Mouse (Mus musculus): ENCODE data around the gene Gm7358. TPM values are rescaled to one million over a fixed set of nuclear protein-coding genes. Genes with fewer than 3 reads are reported as not detected.
"Not testable (repeated sequence)": the region's sequence is repeated elsewhere in the genome, so short reads cannot be mapped to it uniquely, and the experiment has no call there.

Gene Gm7358
- total RNA-seq (2012; rRNA removed): not detected in 2 replicates

DNA sequence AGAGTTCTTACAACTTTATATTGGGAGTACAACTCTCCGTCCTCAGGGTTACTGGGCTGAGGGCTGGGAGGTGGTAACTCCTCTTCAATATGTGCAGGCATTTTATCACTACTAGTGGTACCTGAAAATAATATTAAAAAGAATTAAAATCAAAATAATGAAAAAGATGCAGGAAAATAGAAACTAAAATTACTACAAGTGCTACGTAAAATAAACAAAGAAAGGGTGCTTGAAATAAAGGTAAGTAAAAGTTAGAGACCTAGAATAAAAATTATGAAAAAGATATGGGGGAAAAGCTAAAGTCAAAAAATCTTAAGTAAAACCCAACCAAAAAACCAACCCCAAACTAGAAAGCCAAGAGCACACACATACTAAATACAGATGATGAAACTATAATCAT, at the start of gene Gm7358:
Gene Gm7358, minus strand, starts transcription at position 101 of the 400 bp plus-strand sequence.
- H3K27ac ChIP-seq (ENCODE audit: insufficient read depth, low read depth, low read length, poor library complexity, severe bottlenecking); DNase-seq (ENCODE audit: low read depth, low spot score); in situ Hi-C loops (cut with MboI; ENCODE audit: low sequenced_read_pairs in 2 of 2, unreplicated experiment in 2 of 2); H3K9me3 ChIP-seq (ENCODE audit: control insufficient read depth, insufficient read depth, low read depth, low read length); H3K36me3 ChIP-seq (ENCODE audit: control insufficient read depth, insufficient read depth, low read length, poor library complexity, severe bottlenecking); H3K4me1 ChIP-seq (ENCODE audit: control insufficient read depth in 2 of 2, insufficient read depth in 2 of 2, low read length in 2 of 2, poor library complexity in 1 of 2); H3K4me3 ChIP-seq (ENCODE audit: insufficient read depth in 1 of 2, low read depth in 1 of 2, low read length in 2 of 2, poor library complexity in 1 of 2, severe bottlenecking in 1 of 2); H3K9ac ChIP-seq (ENCODE audit: insufficient read depth, low read depth, low read length, poor library complexity, severe bottlenecking): not testable (repeated sequence)

DNA sequence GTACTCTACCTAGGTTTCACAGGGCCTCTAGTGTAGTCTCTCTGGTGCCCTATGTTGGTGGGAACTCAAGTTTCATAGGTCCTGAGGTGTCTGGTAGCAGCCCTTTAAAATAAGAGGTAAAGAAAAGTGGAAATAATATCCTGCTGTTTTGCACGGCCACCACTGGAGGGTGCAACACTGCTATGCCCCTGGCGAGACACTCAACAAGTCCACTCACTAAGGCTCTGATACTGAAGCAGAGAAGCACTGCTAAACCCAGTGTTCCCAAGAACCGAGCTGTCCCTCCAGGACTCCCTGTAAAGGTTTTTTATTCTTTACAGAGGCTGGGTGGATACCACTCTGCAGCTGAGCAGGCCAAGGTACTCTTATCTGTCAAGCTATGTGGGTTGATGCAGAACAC, 43.7 kb upstream of the Gm7358 start:
- H3K9ac ChIP-seq (ENCODE audit: insufficient read depth, low read depth, low read length, poor library complexity, severe bottlenecking); in situ Hi-C loops (cut with MboI; ENCODE audit: low sequenced_read_pairs in 2 of 2, unreplicated experiment in 2 of 2); H3K36me3 ChIP-seq (ENCODE audit: control insufficient read depth, insufficient read depth, low read length, poor library complexity, severe bottlenecking); DNase-seq (ENCODE audit: low read depth, low spot score); H3K27ac ChIP-seq (ENCODE audit: insufficient read depth, low read depth, low read length, poor library complexity, severe bottlenecking); H3K9me3 ChIP-seq (ENCODE audit: control insufficient read depth, insufficient read depth, low read depth, low read length); H3K4me3 ChIP-seq (ENCODE audit: insufficient read depth in 1 of 2, low read depth in 1 of 2, low read length in 2 of 2, poor library complexity in 1 of 2, severe bottlenecking in 1 of 2); H3K4me1 ChIP-seq (ENCODE audit: control insufficient read depth in 2 of 2, insufficient read depth in 2 of 2, low read length in 2 of 2, poor library complexity in 1 of 2): not testable (repeated sequence)

DNA sequence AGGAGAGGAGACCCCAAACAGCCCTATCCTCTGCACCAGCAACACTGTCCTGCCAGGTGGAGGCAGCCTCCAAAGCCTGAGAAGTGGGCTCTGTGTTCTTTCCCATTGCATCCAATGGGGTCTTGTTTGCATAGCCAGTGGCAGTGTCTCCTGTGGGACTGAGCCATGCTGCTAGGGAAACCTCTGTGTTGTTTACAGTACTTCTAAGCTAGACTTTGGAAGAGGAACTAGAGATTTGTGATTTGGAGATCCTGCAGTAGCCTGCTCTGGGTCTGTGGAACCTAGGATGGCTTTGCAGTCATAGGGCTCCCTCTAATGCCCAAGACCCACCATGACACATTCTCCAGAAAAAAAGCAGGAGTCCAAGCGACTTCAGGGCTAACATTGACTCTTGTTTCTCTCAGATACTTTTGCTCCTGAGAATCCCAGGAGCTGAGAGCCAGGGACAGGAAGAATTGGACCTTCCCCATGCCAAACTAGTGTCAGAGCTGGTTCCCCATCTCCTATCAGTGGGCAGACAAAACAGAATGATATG, 42.2 kb upstream of the Gm7358 start:
- H3K36me3 ChIP-seq (ENCODE audit: control insufficient read depth, insufficient read depth, low read length, poor library complexity, severe bottlenecking); H3K27ac ChIP-seq (ENCODE audit: insufficient read depth, low read depth, low read length, poor library complexity, severe bottlenecking); H3K9ac ChIP-seq (ENCODE audit: insufficient read depth, low read depth, low read length, poor library complexity, severe bottlenecking); DNase-seq (ENCODE audit: low read depth, low spot score); in situ Hi-C loops (cut with MboI; ENCODE audit: low sequenced_read_pairs in 2 of 2, unreplicated experiment in 2 of 2); H3K9me3 ChIP-seq (ENCODE audit: control insufficient read depth, insufficient read depth, low read depth, low read length); H3K4me1 ChIP-seq (ENCODE audit: control insufficient read depth in 2 of 2, insufficient read depth in 2 of 2, low read length in 2 of 2, poor library complexity in 1 of 2); H3K4me3 ChIP-seq (ENCODE audit: insufficient read depth in 1 of 2, low read depth in 1 of 2, low read length in 2 of 2, poor library complexity in 1 of 2, severe bottlenecking in 1 of 2): not testable (repeated sequence)

DNA sequence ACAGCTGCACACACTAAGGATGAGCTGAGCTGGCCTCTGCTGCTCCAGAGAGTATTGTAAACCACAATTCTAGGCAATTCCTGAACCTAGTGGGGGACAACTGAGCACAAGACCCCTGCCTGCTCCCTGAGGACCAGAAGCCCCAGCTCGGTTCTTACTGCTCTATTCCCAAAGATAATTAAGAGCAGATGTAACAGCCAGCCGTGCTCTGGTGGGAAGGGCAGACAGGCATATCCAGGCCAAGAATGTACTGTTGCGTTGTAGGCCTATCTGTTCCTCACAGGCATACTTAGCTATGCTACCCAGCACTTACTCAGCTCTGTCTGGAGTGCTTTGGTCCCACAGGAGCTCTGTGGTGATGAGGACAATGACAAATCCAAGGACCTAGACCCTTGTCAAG, 40.6 kb upstream of the Gm7358 start:
- H3K4me1 ChIP-seq (ENCODE audit: control insufficient read depth in 2 of 2, insufficient read depth in 2 of 2, low read length in 2 of 2, poor library complexity in 1 of 2); H3K36me3 ChIP-seq (ENCODE audit: control insufficient read depth, insufficient read depth, low read length, poor library complexity, severe bottlenecking); DNase-seq (ENCODE audit: low read depth, low spot score); H3K4me3 ChIP-seq (ENCODE audit: insufficient read depth in 1 of 2, low read depth in 1 of 2, low read length in 2 of 2, poor library complexity in 1 of 2, severe bottlenecking in 1 of 2); in situ Hi-C loops (cut with MboI; ENCODE audit: low sequenced_read_pairs in 2 of 2, unreplicated experiment in 2 of 2); H3K9me3 ChIP-seq (ENCODE audit: control insufficient read depth, insufficient read depth, low read depth, low read length): not testable (repeated sequence)
- H3K9ac ChIP-seq (ENCODE audit: insufficient read depth, low read depth, low read length, poor library complexity, severe bottlenecking): peak overlapping the region; percentile 32; the same call in 1 of the 2 replicates
- H3K27ac ChIP-seq (ENCODE audit: insufficient read depth, low read depth, low read length, poor library complexity, severe bottlenecking): peak overlapping the region; percentile 84

DNA sequence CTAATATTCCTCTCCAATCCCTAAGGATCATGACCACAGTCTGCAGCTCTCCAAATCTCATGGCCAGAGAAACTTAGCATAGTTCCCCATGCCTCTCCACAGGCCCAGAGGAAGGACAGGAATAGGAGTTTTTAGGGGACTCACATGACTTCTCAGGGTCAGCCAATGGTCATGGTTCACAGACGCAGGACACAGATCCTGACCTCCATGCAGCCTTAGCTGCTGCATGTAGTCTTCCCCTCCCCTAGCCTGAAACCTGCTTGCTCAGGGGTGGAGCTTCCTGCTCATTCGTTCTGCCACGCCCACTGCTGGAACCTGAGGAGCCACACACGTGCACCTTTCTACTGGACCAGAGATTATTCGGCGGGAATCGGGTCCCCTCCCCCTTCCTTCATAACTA, 34.8 kb upstream of the Gm7358 start:
- DNase-seq (ENCODE audit: low read depth, low spot score): peak; percentile 12
- in situ Hi-C loops (cut with MboI; ENCODE audit: low sequenced_read_pairs in 2 of 2, unreplicated experiment in 2 of 2); H3K4me1 ChIP-seq (ENCODE audit: control insufficient read depth in 2 of 2, insufficient read depth in 2 of 2, low read length in 2 of 2, poor library complexity in 1 of 2); H3K27ac ChIP-seq (ENCODE audit: insufficient read depth, low read depth, low read length, poor library complexity, severe bottlenecking); H3K9ac ChIP-seq (ENCODE audit: insufficient read depth, low read depth, low read length, poor library complexity, severe bottlenecking); H3K36me3 ChIP-seq (ENCODE audit: control insufficient read depth, insufficient read depth, low read length, poor library complexity, severe bottlenecking); H3K9me3 ChIP-seq (ENCODE audit: control insufficient read depth, insufficient read depth, low read depth, low read length): not testable (repeated sequence)
- H3K4me3 ChIP-seq (ENCODE audit: insufficient read depth in 1 of 2, low read depth in 1 of 2, low read length in 2 of 2, poor library complexity in 1 of 2, severe bottlenecking in 1 of 2): peak overlapping the region; percentile 69 to 70; a peak in 3 of 4 replicates

DNA sequence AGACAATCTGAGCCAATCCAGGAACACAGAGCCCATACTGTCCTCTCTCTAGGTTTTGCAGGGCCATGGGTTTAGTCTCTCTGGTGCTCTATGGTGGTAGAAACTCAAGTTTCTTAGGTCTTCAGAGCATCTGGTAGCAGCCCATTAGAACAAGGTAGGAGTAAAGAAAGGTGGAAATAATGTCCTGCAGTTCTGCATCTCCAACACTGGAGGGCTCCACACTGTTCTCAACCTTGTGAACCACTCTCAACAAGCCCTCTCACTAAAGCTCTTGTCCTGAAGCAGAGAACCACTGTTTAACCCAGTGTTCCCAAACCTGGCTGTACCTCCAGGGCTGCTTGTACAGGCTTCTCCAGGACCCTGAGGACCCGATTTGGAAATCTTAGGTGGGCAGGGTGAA, 27.3 kb upstream of the Gm7358 start:
- H3K9ac ChIP-seq (ENCODE audit: insufficient read depth, low read depth, low read length, poor library complexity, severe bottlenecking); H3K9me3 ChIP-seq (ENCODE audit: control insufficient read depth, insufficient read depth, low read depth, low read length); H3K4me1 ChIP-seq (ENCODE audit: control insufficient read depth in 2 of 2, insufficient read depth in 2 of 2, low read length in 2 of 2, poor library complexity in 1 of 2); in situ Hi-C loops (cut with MboI; ENCODE audit: low sequenced_read_pairs in 2 of 2, unreplicated experiment in 2 of 2); H3K4me3 ChIP-seq (ENCODE audit: insufficient read depth in 1 of 2, low read depth in 1 of 2, low read length in 2 of 2, poor library complexity in 1 of 2, severe bottlenecking in 1 of 2); DNase-seq (ENCODE audit: low read depth, low spot score); H3K36me3 ChIP-seq (ENCODE audit: control insufficient read depth, insufficient read depth, low read length, poor library complexity, severe bottlenecking); H3K27ac ChIP-seq (ENCODE audit: insufficient read depth, low read depth, low read length, poor library complexity, severe bottlenecking): not testable (repeated sequence)

DNA sequence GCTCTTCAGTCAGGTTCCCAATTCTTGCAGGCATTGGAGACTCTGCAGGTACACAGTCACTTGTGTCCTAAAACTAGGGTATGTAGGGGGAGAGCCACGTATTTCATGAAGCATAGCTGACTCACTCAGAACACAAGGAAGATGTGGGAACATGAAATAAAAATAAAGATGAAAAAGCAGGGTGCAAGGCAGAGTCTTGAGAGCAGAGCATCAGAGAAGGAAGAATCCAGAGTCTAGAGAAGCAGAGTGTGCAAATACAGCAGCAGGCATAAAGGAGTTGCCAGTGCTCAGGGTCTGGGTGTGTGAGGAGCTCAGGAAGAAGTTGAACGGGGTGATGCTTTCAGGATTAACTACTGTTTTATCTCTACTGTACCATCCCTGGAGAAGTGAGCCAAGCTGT, 17.5 kb downstream of the Gm7358 start:
- H3K9ac ChIP-seq (ENCODE audit: insufficient read depth, low read depth, low read length, poor library complexity, severe bottlenecking); H3K4me3 ChIP-seq (ENCODE audit: insufficient read depth in 1 of 2, low read depth in 1 of 2, low read length in 2 of 2, poor library complexity in 1 of 2, severe bottlenecking in 1 of 2); H3K9me3 ChIP-seq (ENCODE audit: control insufficient read depth, insufficient read depth, low read depth, low read length); H3K4me1 ChIP-seq (ENCODE audit: control insufficient read depth in 2 of 2, insufficient read depth in 2 of 2, low read length in 2 of 2, poor library complexity in 1 of 2); H3K36me3 ChIP-seq (ENCODE audit: control insufficient read depth, insufficient read depth, low read length, poor library complexity, severe bottlenecking); H3K27ac ChIP-seq (ENCODE audit: insufficient read depth, low read depth, low read length, poor library complexity, severe bottlenecking); DNase-seq (ENCODE audit: low read depth, low spot score); in situ Hi-C loops (cut with MboI; ENCODE audit: low sequenced_read_pairs in 2 of 2, unreplicated experiment in 2 of 2): not testable (repeated sequence)

DNA sequence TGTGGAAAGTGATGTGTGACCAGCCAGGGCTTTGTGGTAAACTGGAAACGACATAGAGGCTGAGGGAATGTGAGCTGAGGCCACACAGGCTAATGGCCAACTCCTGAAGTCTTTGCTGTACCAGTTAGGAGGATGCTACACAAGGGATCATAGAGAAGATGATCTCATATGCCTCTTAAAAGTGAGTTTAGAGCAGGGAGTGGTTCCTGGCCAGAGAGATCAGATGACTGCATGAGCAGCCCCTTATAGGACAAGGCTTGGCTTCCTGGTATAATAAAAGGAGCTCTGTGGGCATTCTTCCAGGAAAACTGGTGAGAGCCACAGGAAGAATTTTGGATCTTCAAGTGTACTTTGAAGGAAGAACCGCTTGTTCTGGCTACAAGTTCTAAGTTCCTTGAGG, 22.3 kb downstream of the Gm7358 start:
- H3K36me3 ChIP-seq (ENCODE audit: control insufficient read depth, insufficient read depth, low read length, poor library complexity, severe bottlenecking): not testable (repeated sequence)

More for the DNA sequence above, 22.3 kb downstream of the Gm7358 start:
- H3K9me3 ChIP-seq (ENCODE audit: control insufficient read depth, insufficient read depth, low read depth, low read length); H3K27ac ChIP-seq (ENCODE audit: insufficient read depth, low read depth, low read length, poor library complexity, severe bottlenecking); H3K9ac ChIP-seq (ENCODE audit: insufficient read depth, low read depth, low read length, poor library complexity, severe bottlenecking); DNase-seq (ENCODE audit: low read depth, low spot score); H3K4me1 ChIP-seq (ENCODE audit: control insufficient read depth in 2 of 2, insufficient read depth in 2 of 2, low read length in 2 of 2, poor library complexity in 1 of 2); H3K4me3 ChIP-seq (ENCODE audit: insufficient read depth in 1 of 2, low read depth in 1 of 2, low read length in 2 of 2, poor library complexity in 1 of 2, severe bottlenecking in 1 of 2); in situ Hi-C loops (cut with MboI; ENCODE audit: low sequenced_read_pairs in 2 of 2, unreplicated experiment in 2 of 2): not testable (repeated sequence)

Measured in ES-E14 (cell line).